Mouse (Mus musculus) lung, adult 2 months (tissue): ENCODE measurements around the gene Zfp790. TPM values are rescaled to one million over a fixed set of nuclear protein-coding genes. Genes with fewer than 3 reads are reported as not detected.
"Not testable (repeated sequence)": the region's sequence is repeated elsewhere in the genome, so short reads cannot be mapped to it uniquely, and the experiment has no call there.

Experiments used
- DNase-seq: peaks from one replicate; pipeline ENCODE4 v3.0.0; 2022
- H3K4me1 ChIP-seq: fragments of 200-500 bp; 2 replicates; pipeline ENCODE4 v1.6.1; 2011; ENCODE audit warnings: low read length; ENCODE audit not compliant: control insufficient read depth, insufficient read depth
- H3K4me3 ChIP-seq: fragments of 200-500 bp; replicated peaks from 2 replicates; pipeline ENCODE3; 2011; ENCODE audit warnings: low read depth, mild to moderate bottlenecking, control low read depth, low read length; ENCODE audit errors: extremely low read depth
- CTCF ChIP-seq: fragments of 200-500 bp; IDR thresholded peaks from 2 replicates; pipeline ENCODE4 v1.5.1; 2011; ENCODE audit warnings: mild to moderate bottlenecking, low read length, control low read depth; ENCODE audit not compliant: insufficient read depth
- POLR2A ChIP-seq: fragments of 200-500 bp; IDR thresholded peaks from 2 replicates; pipeline ENCODE4 v1.6.1; 2011; ENCODE audit warnings: low read depth, mild to moderate bottlenecking, control low read depth, low read length, borderline replicate concordance; ENCODE audit errors: extremely low read depth
- WGBS: fragments of 180-500 bp; shearing (Covaris S2); methylation state at CpG from one replicate; pipeline ENCODE4 v1.1.7; 2018; 5-methylcytosine and 5-hydroxymethylcytosine counted together
- polyA plus RNA-seq: library from polyadenylated mRNA; depleted of rRNA; stranded (reverse); fragments of >200 nt; gene quantifications from 2 replicates; pipeline ENCODE4 v1.2.3, GENCODE M21; 2012

The Zfp790 gene
- polyA plus RNA-seq, 1 experiment, result 3.3 TPM

DNA sequence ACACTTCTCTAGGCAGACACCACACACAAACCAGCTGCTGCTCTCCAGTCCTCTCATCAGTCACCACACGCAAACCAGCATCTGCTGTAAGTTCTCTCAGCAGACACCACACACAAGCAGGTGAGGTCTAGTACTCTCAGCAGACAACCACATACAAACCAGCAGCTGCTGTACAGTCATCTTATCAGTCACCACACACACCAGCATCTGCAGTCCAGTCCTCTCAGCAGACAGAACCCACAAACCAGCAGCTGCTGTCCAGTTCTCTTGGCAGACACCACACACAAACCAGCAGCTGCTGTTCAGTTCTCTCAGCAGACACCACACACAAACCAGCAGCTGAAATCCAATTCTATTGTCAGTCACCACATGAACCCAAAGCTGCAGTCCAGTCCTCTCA lies 20.9 kb downstream of the Zfp790 start:
- DNase-seq, result no peak
- 93% methylated on average over 1 of the region's 1 CpGs for WGBS
- Histone ChIP-seq H3K4me3 (no peak overlapping the region), H3K4me1 (no peaks in the 10 kb centered on the region)
- no peak for TF ChIP-seq POLR2A
- TF ChIP-seq CTCF, result no peak

DNA sequence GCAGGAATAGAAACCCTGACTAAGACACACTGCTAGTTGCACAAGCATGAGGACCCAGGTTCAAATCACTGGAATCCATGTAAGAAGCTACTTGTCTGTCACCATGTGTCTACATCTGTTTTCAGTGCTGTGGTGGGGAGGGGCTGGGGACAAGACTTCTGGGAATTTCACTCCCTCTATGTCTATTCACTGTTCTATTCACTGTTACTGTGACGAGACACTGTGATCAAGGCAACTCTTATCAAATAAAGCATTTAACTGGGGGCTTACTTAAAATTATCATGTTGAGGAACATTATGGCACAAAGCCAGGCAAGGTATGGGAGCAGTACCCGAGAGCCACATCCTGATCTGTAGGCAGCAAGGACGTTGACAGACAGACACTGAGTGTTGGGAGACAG lies 23.3 kb downstream of the Zfp790 start:
- no peak for TF ChIP-seq CTCF
- no peak for TF ChIP-seq POLR2A
- Histone ChIP-seq H3K4me3 (no peak overlapping the region), H3K4me1 (no peaks in the 10 kb centered on the region)
- DNase-seq, result no peak
- 82% methylated on average over 3 of the region's 3 CpGs for WGBS

DNA sequence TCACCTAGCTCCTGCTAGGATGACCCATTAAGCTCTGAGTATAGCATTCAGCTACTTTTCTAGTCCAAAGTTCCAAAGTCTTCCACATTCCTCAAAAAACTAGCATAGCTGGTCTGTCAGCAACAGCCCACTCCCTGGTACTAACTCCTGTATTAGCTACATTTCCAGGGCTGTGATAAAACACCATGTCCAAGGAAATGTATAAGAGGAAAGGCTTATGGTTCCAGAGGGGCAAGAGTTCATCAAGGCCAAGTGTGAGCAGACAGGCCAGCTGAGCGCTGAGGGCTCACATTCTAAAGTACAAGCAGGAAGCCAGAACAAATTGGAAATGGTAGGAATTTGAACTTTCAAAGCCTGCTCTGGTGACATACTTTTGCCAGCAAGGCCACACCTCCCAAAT lies 26.2 kb downstream of the Zfp790 start:
- WGBS, result 91% methylated on average over 1 of the region's 1 CpGs
- TF ChIP-seq POLR2A, result no peak
- no peak for TF ChIP-seq CTCF
- DNase-seq, result no peak
- H3K4me3 ChIP-seq, result no peak overlapping the region
- H3K4me1 ChIP-seq, result no peaks in the 10 kb centered on the region

DNA sequence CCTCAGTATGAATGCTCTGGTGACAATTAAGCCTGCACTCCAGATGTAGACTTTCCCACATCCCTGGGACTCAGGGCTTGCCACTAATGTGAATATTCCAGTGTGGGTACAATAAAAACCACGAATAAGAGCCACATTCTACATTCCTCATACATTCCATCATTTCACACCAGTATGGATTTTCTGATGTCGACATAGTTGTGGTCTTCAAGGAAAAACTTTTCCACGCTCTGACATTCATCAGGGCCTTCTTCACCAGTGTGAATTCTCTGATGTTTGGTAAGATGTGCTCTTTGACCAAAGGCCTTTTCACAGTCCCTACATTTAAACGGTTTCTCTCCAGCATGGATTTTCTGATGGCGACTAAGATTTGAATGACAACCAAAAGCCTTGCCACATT lies 28.7 kb downstream of the Zfp790 start:
- Histone ChIP-seq H3K4me1 (no peaks in the 10 kb centered on the region), H3K4me3 (no peak overlapping the region)
- TF ChIP-seq POLR2A (no peak), CTCF (no peak)
- WGBS, result 90% methylated on average over 5 of the region's 5 CpGs
- DNase-seq, result no peak

DNA sequence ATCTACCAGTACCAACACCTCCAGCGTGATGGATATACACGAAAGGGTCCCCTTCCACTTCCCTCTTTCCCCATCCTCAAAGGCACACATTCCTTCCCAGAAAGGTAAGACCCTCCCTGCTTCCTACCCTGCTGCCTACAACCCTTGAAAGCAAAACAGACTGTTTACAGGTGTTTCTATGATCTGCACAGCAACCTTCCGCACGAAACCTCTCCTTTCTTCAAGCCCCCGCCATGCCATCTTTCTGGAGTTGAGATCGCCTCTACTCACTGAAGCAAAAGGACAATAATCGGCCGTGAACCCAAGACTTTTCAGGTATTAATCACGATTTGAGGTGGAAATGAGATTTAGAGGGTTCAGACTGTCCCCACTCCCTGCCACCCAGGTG lies 36.9 kb downstream of the Zfp790 start:
- TF ChIP-seq POLR2A (no peak), CTCF (no peak)
- Histone ChIP-seq H3K4me3 (peak overlapping the region; percentile 97), H3K4me1 (0 out of 2 replicates have a peak, but pooled peaks cover 3% of the 10 kb centered on the region)
- 50% methylated on average over 9 of the region's 9 CpGs for WGBS
- no peak for DNase-seq

DNA sequence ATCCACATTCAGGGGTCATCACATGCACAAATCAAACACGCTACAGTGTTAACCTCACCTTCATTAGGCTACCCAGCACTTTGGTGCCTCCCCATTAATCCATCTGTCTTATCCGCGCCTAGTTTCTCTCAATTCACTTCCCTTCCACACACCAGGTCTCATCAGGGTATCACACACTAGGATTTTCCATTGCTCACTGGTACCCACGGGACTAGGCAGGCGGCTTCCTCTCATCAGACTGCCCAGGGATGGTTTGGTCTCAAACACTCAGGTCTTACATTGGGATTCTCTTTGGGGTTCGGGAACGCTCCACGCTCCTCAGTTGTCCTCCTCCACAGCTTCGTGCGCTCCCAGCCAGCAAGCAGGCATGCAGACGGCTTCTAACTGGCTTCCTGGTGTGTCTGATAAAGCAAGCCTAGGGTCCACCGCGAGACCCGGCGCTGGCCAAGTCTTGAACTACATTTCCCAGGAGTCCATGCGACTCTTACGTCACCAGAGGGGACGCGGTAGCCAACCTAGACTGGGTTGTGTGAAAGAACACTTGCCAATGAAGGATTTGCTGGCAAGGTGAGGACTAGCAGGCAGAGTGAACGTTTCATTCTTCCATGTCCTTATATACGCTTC lies 37.4 kb downstream of the Zfp790 start, which contains the start of gene Zfp940:
TSS of gene Zfp940 (minus strand) at position 451 of the 624 bp plus-strand sequence.
- WGBS, result 2% methylated on average over 21 of the region's 21 CpGs
- Histone ChIP-seq H3K4me3 (peak within 1 kb of the TSS; percentile 97), H3K4me1 (0 out of 2 replicates have a peak, but pooled peaks cover 3% of the 10 kb centered on the region)
- DNase-seq, result peak; percentile 87
- TF ChIP-seq CTCF (no peak), POLR2A (no peak)

DNA sequence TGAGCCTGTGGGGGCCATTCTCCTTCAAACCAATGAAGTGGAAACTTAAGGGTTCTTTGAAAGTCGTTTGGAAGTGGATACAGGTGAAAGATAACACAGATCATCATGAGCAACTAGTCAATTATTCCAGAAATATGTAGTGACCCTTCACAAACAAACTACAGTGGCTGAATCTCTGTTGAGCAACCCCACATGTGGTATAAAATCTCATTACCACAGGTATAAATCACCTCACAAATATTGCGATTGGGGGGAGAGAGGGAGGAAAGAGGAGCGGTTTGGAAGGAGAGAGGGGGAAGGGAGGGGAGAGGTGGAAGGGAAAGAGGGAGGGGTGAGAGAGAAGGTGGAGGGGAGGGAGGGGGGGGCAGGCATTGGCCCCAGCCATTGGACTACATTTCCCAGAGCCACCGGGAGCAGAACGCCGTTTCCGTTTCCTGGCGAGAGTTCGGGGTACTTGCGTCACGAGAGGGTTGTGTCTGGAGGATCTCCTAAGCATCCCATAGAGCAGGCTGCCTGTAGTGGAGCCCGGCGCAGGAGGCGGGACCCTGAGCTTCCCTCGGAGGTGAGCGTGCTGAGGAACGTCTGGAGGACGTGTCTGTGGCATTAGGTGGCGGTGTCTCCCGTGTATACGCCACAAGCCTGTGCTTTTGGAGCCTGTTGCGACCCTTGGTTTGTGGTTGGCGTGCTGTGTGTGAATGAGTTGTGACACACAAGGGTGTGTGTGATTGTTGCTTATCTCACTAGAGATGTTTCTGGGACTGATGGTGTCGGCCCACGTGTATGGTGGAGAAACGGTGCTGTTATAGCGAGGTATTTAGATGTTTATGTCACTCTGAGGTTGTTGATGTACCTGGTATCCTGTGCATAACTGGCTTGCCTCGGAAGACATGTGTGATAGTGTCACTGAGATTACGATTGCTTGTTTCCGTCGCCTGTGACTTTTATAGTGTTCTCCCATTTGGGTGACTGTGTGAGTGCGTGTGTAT lies 43.9 kb downstream of the Zfp790 start, which contains the start of gene Zfp420:
TSS of gene Zfp420 (plus strand) at position 448 of the 986 bp plus-strand sequence.
- peak within 1 kb of the TSS; percentile 93 for H3K4me3 ChIP-seq
- H3K4me1 ChIP-seq, result peaks cover 2% of the 10 kb centered on the region; the same call in 1 of the 2 replicates
- peak; percentile 78 for DNase-seq
- peak; percentile 65; the same call in 1 of the 2 replicates for TF ChIP-seq POLR2A
- no peak for TF ChIP-seq CTCF
- 3% methylated on average over 32 of the region's 32 CpGs for WGBS

DNA sequence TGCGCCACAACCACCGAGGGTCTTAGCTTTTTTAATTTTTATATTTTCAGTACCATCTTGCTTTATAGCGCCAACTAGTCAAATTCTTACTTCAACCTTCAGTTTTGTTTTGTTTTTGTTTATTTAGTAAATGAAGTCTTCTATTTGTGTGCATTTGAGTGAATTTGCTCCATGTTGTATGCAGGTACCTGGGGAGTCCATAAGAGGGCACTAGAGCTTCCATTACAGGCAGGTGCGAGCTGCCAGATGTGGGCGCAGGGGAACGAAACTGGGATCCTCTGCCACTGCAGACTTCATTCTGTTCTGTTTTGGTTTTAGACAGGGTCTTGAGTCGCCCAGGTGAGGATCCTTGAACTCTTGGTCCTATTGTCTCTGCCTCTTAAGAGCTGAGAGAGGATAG lies 45.7 kb downstream of the Zfp790 start:
- TF ChIP-seq CTCF, result no peak
- TF ChIP-seq POLR2A, result no peak
- no peak for DNase-seq
- no peak overlapping the region for H3K4me3 ChIP-seq
- peaks cover 2% of the 10 kb centered on the region; the same call in 1 of the 2 replicates for H3K4me1 ChIP-seq
- WGBS, result 90% methylated on average over 7 of the region's 7 CpGs

DNA sequence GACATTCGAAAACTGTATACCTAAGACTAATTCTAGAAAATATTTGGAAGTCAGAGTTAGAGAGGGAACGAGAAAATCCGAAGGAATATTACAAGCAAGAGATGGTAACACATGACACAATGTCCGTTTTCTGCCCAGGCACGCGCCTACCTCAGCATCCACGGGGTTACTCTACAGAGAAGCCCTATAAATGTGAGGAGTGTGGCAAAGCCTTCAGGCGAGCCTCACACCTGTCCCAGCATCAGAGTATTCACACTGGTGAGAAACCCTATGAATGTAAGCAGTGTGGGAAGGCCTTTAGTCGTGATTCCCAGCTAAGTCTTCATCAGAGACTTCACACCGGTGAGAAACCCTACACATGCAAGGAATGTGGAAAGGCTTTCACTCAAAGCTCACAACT lies 58.3 kb downstream of the Zfp790 start:
- H3K4me3 ChIP-seq, result no peak overlapping the region
- WGBS, result 95% methylated on average over 10 of the region's 10 CpGs
- TF ChIP-seq CTCF (no peak), POLR2A (no peak)
- no peaks in the 10 kb centered on the region for H3K4me1 ChIP-seq
- DNase-seq, result no peak

DNA sequence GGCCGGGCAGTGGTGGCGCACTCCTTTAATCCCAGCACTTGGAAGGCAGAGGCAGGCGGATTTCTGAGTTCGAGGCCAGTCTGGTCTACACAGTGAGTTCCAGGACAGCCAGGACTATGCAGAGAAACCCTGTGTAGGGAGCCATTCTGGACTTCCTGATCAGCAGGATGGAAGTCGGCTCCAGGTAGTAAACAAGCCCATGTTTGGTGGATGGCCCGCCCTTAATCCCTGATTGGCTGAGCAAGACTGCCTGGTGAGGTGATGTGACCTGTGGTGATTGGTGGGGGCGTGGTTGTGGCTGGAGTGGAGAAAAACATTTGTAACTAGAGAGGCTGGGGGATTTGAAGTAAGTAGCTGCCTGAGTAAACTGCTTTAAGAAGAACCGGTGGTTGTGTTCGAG lies 61.6 kb downstream of the Zfp790 start:
- H3K4me3 ChIP-seq, DNase-seq, H3K4me1 ChIP-seq: not testable (repeated sequence)
- WGBS, result 95% methylated on average over 9 of the region's 9 CpGs
